In the genomic region with DNA sequence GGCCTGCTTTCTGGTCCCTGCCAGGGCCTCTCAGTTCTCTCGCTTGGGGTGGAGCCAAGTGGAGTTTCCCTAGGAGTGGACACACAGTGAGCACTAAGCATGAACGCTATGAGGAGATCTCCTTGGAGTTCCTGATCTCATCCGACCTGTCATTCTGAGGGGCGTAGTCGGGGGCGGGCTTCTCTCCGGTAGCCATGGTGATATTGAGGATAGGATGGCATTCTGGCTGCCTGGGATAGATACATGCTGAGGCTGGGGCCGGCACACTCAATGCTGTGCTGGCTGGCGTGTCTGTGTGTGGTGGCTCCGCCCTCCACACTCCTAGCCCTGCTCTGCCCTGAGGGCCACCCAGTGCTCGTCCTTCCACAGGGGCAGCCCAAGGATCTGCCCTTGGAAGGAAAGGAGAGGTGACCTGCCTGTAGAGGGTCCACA, we compare ENCODE assay signal across 10 mouse cellular contexts. TPM values are rescaled to one million over a fixed set of nuclear protein-coding genes. Genes with fewer than 3 reads are reported as not detected.
A peak's percentile ranks its signal among the peaks of the same experiment; 100 is the strongest.
DNase-seq lines count a peak whose midpoint lies in the region; ATAC-seq and TF ChIP-seq lines count a peak whose summit lies in the region.
"Had no signal": no experiment of that assay in that cellular context is flagged by ENCODE, and none has a peak within 500 bp of the region (broad histone marks: within the 10 kb centered on the region; RNA-seq: fewer than 3 reads in every experiment).

No protein-coding gene starts in this region.

- TF ChIP-seq POLR2A in myocyte (IDR thresholded peaks at IDR 0.05; ENCODE audit: insufficient read length, low read depth): peak; percentile 35

- H3K9me3 ChIP-seq in hindbrain, embryonic 10.5 days: no peaks in the 10 kb centered on the region

- H3ac ChIP-seq in myocyte (ENCODE audit: control insufficient read depth, insufficient read length): no peak overlapping the region

- 17% methylated on average over 11 of the region's 11 CpGs for WGBS in hindbrain, embryonic 10.5 days

- H3K4me3 ChIP-seq in hindbrain, embryonic 10.5 days: peak overlapping the region; percentile 23
- no peak overlapping the region for H3K4me3 ChIP-seq in myocyte

- DNase-seq in lung, postnatal 10 days: peak; percentile 46
- DNase-seq in lung, postnatal 25 days (ENCODE audit: low spot score): no peak
- peak; percentile 76 for DNase-seq in embryo, embryonic 10 days (ENCODE audit: low spot score)
- peak; percentile 70 for DNase-seq in hindbrain, embryonic 10.5 days (ENCODE audit: low spot score)
- no peak for DNase-seq in B cell, adult 2 months
- no peak for DNase-seq in thymus, adult 18-20 months

- no peak for ATAC-seq in megakaryocyte, adult 5-6 weeks (ENCODE audit: poor library complexity, severe bottlenecking)

- no peaks in the 10 kb centered on the region for H3K36me3 ChIP-seq in hindbrain, embryonic 10.5 days
- H3K36me3 ChIP-seq in myocyte (ENCODE audit: control insufficient read depth, insufficient read depth): peaks cover 32% of the 10 kb centered on the region

- H3K27me3 ChIP-seq in hindbrain, embryonic 10.5 days (ENCODE audit: insufficient read depth, poor library complexity, severe bottlenecking): peaks cover 47% of the 10 kb centered on the region
- H3K27me3 ChIP-seq in myocyte (ENCODE audit: control insufficient read depth, insufficient read depth, insufficient read length): no peaks in the 10 kb centered on the region

- peaks cover 57% of the 10 kb centered on the region for H3K4me1 ChIP-seq in hindbrain, embryonic 10.5 days (replicated peaks)

- peak overlapping the region; percentile 99 for H3K4me2 ChIP-seq in myocyte (ENCODE audit: low read depth)

- peak overlapping the region; percentile 72; the same call in 1 of the 2 replicates for H3K27ac ChIP-seq in hindbrain, embryonic 10.5 days
- H3K27ac ChIP-seq: macrophage had no signal

- H3K79me2 ChIP-seq in myocyte (ENCODE audit: control insufficient read depth, insufficient read depth): peaks cover 54% of the 10 kb centered on the region

TF ChIP-seq in myocyte, 11 proteins besides CTCF, POLR2A, EP300 and RAD21:
- no peak for TF ChIP-seq TCF12 (IDR thresholded peaks at IDR 0.05; ENCODE audit: insufficient read depth, poor library complexity, severe bottlenecking)
- no peak for TF ChIP-seq USF1 (IDR thresholded peaks at IDR 0.05; ENCODE audit: low read depth)
- no peak for TF ChIP-seq MYOD1 (IDR thresholded peaks at IDR 0.05; ENCODE audit: control insufficient read depth in 1 of 3, insufficient read length in 2 of 3, low read depth in 2 of 3)
- TF ChIP-seq MAX (IDR thresholded peaks at IDR 0.05; ENCODE audit: low read depth): no peak

RNA-seq across cellular contexts. Expression of a gene that starts 5.6 kb away (rescaled TPM):
- polyA plus RNA-seq in hindbrain, embryonic 10.5 days (2016; fragmentation: Nextera tagmentation; extraction: Ambion mirVana): 0.80 and 1.2 TPM in 2 replicates
- polyA plus RNA-seq in myocyte (2012; fragmentation: generic; extraction: Trizol): 401 TPM
- total RNA-seq in megakaryocyte, adult 5-6 weeks (2015): not detected in 2 replicates
- not detected in 2 replicates for total RNA-seq in megakaryocyte, adult 5-6 weeks (2017)
- polyA plus RNA-seq: gonadal fat pad, adult 2 months; macrophage had no signal

Comparison
In these comparisons a context has a peak if more than half of its experiments do, and no peak if none do; other contexts are left out.
1. DNase-seq: peak in lung, postnatal 10 days (single experiment), embryo, embryonic 10 days (single experiment) and hindbrain, embryonic 10.5 days (single experiment); none in lung, postnatal 25 days (single experiment), B cell, adult 2 months (0 of 2) and thymus, adult 18-20 months (0 of 2).
2. RNA of a gene that starts 5.6 kb away (polyA plus RNA-seq): 401 TPM in myocyte (single experiment); 0.80 to 1.2 TPM in hindbrain, embryonic 10.5 days; every median in the first group is over 100 times any median in the second.